Mouse (Mus musculus) intestine, embryonic 15.5 days (tissue): ENCODE data around the gene Hyal3. TPM values are rescaled to one million over a fixed set of nuclear protein-coding genes. Genes with fewer than 3 reads are reported as not detected.

Source experiments
- ATAC-seq: fragments of 200-750 bp; cut with Nextera tagmentation; 2 replicates; pipeline ENCODE4 v1.8.0; 2017; ENCODE audit warnings: moderate TSS enrichment, moderate library complexity
- H3K27ac ChIP-seq: fragments of 300-500 bp; sonication (generic); 2 replicates; pipeline ENCODE4 v1.5.1; 2015; ENCODE audit warnings: mild to moderate bottlenecking, inconsistent platforms
- H3K27me3 ChIP-seq: fragments of 300-500 bp; sonication (generic); replicated peaks from 2 replicates; pipeline ENCODE4 v1.6.1; 2015; ENCODE audit warnings: inconsistent platforms
- H3K36me3 ChIP-seq: fragments of 300-500 bp; sonication (generic); 2 replicates; pipeline ENCODE4 v1.6.1; 2015; ENCODE audit warnings: inconsistent platforms
- H3K4me1 ChIP-seq: fragments of 300-500 bp; sonication (generic); replicated peaks from 2 replicates; pipeline ENCODE4 v1.6.1; 2015; ENCODE audit warnings: inconsistent platforms
- H3K4me2 ChIP-seq: fragments of 300-500 bp; sonication (generic); replicated peaks from 2 replicates; pipeline ENCODE4 v1.6.1; 2015; ENCODE audit warnings: mild to moderate bottlenecking, inconsistent platforms
- H3K4me3 ChIP-seq: fragments of 300-500 bp; sonication (generic); replicated peaks from 2 replicates; pipeline ENCODE4 v1.5.1; 2015; ENCODE audit warnings: inconsistent platforms
- H3K9ac ChIP-seq: fragments of 300-500 bp; sonication (generic); 2 replicates; pipeline ENCODE4 v1.6.1; 2015; ENCODE audit warnings: inconsistent platforms
- H3K9me3 ChIP-seq: fragments of 300-500 bp; sonication (generic); 2 replicates; pipeline ENCODE4 v1.6.1; 2016; ENCODE audit warnings: inconsistent platforms
- WGBS: fragments of 180-500 bp; shearing (Covaris S2); methylation state at CpG from one replicate; pipeline ENCODE4 v1.1.7; 2015; 5-methylcytosine and 5-hydroxymethylcytosine counted together
- polyA plus RNA-seq: library from polyadenylated mRNA; unstranded; fragments of >200 nt; fragmentation: Nextera tagmentation; extraction: Ambion mirVana; gene quantifications from 2 replicates; pipeline ENCODE4 v1.2.1, GENCODE M21; 2015

Gene Hyal3
- polyA plus RNA-seq, 1 experiment from 2014 or later = 0.74 TPM

- H3K36me3 ChIP-seq = peaks cover 31% of the 10 kb centered on the region
- H3K9me3 ChIP-seq = no peaks in the 10 kb centered on the region
- H3K4me3 ChIP-seq = no peak overlapping the region
- H3K27me3 ChIP-seq = no peaks in the 10 kb centered on the region
- H3K4me2 ChIP-seq = 0 out of 2 replicates have a peak overlapping the region, but pooled peaks have one; percentile 1
- WGBS = 21% methylated on average over 13 of the region's 13 CpGs
- peaks cover 29% of the 10 kb centered on the region for H3K4me1 ChIP-seq
- peak overlapping the region; percentile 87 for H3K27ac ChIP-seq
- H3K9ac ChIP-seq = peak overlapping the region; percentile 10; the same call in 1 of the 2 replicates
- peak; percentile 84 for ATAC-seq
Measured at GRCm38 (mm10) chr9:107618778-107619545, 38.3 kb downstream of the Hyal3 start.

GRCm38 (mm10) chr9:107619546-107619879, 38.9 kb downstream of the Hyal3 start:
- peak; percentile 27 for ATAC-seq
- H3K27ac ChIP-seq = peak overlapping the region; percentile 87
- H3K4me2 ChIP-seq = no peak overlapping the region; the same call in 1 of the 2 replicates
- H3K4me3 ChIP-seq = no peak overlapping the region
- H3K4me1 ChIP-seq = peaks cover 31% of the 10 kb centered on the region
- H3K9ac ChIP-seq = no peak overlapping the region
- no peaks in the 10 kb centered on the region for H3K9me3 ChIP-seq
- H3K27me3 ChIP-seq = no peaks in the 10 kb centered on the region
- H3K36me3 ChIP-seq = peaks cover 32% of the 10 kb centered on the region
- 54% methylated on average over 13 of the region's 13 CpGs for WGBS

DNA sequence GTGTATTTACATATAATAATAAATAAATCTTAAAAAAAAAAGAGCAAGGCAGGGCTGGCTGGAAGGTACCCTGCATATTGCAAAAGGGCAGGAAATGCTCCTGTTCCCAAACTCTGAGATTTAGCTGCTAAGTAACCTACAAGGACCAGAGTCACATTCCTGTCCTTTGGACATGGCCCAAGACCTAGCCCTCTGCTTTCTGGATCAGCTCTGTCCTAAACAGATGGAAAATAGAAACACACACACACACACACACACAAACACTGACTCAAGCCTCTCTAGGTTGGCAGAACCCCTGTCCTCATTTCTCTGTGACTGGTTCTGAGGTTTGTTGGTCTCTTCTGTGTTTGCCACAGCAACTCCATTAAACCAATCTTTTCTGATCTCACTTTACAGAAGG, 40.3 kb downstream of the Hyal3 start:
- no peak for ATAC-seq
- Histone ChIP-seq H3K36me3 (peaks cover 23% of the 10 kb centered on the region), H3K4me1 (peaks cover 42% of the 10 kb centered on the region)

DNA sequence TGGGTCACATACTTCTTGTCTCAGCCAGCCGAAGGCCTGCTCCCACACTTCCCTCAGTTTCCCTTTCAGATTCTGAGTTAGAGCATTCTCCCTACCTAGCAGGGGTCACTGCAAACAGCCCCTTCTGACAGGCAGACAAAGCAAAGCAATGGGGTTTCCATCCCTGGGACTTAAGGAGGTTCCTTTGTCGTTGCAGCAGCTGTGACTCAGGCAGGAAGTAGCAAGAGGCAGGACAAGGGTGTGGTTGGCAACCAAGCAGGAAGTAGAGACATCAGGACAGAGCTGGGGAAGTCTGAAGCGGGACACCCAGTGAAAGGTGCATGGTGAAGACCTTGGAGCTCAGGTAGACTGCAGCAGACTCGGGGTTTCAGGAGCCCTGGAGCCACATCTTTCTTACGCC, 43.9 kb downstream of the Hyal3 start:
- Histone ChIP-seq H3K27ac (0 out of 2 replicates have a peak overlapping the region, but pooled peaks have one; percentile 3), H3K9ac (no peak overlapping the region), H3K4me1 (peaks cover 64% of the 10 kb centered on the region), H3K36me3 (peaks cover 9% of the 10 kb centered on the region; the same call in 1 of the 2 replicates), H3K27me3 (no peaks in the 10 kb centered on the region), H3K4me2 (no peak overlapping the region), H3K9me3 (no peaks in the 10 kb centered on the region), H3K4me3 (no peak overlapping the region)
- ATAC-seq = 0 out of 2 replicates have a peak, but pooled peaks have one; percentile 22
- 64% methylated on average over 5 of the region's 5 CpGs for WGBS

More for the DNA sequence above, 40.3 kb downstream of the Hyal3 start:
- H3K27me3 ChIP-seq = no peaks in the 10 kb centered on the region
- H3K4me3 ChIP-seq = no peak overlapping the region
- no peaks in the 10 kb centered on the region for H3K9me3 ChIP-seq
- no peak overlapping the region for H3K4me2 ChIP-seq
- H3K9ac ChIP-seq = no peak overlapping the region
- no peak overlapping the region for H3K27ac ChIP-seq

- Histone ChIP-seq H3K9me3 (no peaks in the 10 kb centered on the region), H3K4me2 (no peak overlapping the region), H3K9ac (no peak overlapping the region), H3K27ac (0 out of 2 replicates have a peak overlapping the region, but pooled peaks have one; percentile 3), H3K27me3 (no peaks in the 10 kb centered on the region), H3K4me1 (peaks cover 64% of the 10 kb centered on the region), H3K4me3 (no peak overlapping the region), H3K36me3 (peaks cover 5% of the 10 kb centered on the region; the same call in 1 of the 2 replicates)
- ATAC-seq = no peak
- WGBS = 82% methylated on average over 3 of the region's 3 CpGs
Measured at GRCm38 (mm10) chr9:107624951-107625350, 44.3 kb downstream of the Hyal3 start.

GRCm38 (mm10) chr9:107625351-107626128, 44.9 kb downstream of the Hyal3 start:
- Histone ChIP-seq H3K27me3 (no peaks in the 10 kb centered on the region), H3K27ac (peak overlapping the region; percentile 3; the same call in 1 of the 2 replicates), H3K4me2 (no peak overlapping the region), H3K4me1 (peaks cover 64% of the 10 kb centered on the region), H3K9ac (no peak overlapping the region), H3K36me3 (peaks cover 3% of the 10 kb centered on the region; the same call in 1 of the 2 replicates), H3K9me3 (no peaks in the 10 kb centered on the region), H3K4me3 (no peak overlapping the region)
- no peak for ATAC-seq
- 89% methylated on average over 12 of the region's 12 CpGs for WGBS

DNA sequence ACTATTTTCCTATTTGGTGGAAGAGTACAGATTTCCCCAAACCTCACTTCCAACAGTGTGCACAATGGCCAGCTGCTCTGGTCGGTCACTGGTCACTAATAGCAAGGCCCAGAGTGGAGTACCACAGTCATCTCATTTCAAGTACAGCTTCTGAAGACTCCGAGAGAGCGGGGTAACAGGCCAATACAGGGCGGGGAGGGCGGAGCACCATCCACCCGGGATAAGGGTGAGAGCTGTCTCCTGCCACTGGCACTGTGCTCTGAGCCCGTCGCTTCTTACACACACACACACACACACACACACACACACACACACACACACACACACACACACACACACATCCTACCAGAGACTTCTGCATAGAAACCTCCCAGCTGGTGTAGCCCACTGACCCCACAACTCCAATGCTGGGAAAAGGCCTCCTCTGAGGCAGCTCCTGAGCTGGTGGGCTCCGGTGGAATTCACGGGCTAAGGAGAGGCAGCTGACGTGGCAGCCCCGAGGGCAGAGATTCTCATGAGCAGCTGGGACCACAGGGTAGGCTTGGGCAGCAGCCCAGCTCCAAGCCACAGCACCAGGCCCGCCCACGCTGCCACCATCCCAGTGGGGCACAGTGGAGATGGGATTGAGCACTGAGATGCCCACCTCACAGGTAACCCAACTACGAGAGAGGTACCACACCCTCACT, 45.7 kb downstream of the Hyal3 start:
- H3K9me3 ChIP-seq = no peaks in the 10 kb centered on the region
- H3K36me3 ChIP-seq = peaks cover 3% of the 10 kb centered on the region; the same call in 1 of the 2 replicates
- H3K9ac ChIP-seq = peak overlapping the region; percentile 23; the same call in 1 of the 2 replicates
- peak; percentile 9; the same call in 1 of the 2 replicates for ATAC-seq
- H3K27ac ChIP-seq = peak overlapping the region; percentile 72
- H3K4me1 ChIP-seq = peaks cover 66% of the 10 kb centered on the region
- no peaks in the 10 kb centered on the region for H3K27me3 ChIP-seq
- H3K4me3 ChIP-seq = no peak overlapping the region
- WGBS = 41% methylated on average over 15 of the region's 15 CpGs
- H3K4me2 ChIP-seq = peak overlapping the region; percentile 43

GRCm38 (mm10) chr9:107626844-107627277, 46.2 kb downstream of the Hyal3 start:
- Histone ChIP-seq H3K9me3 (no peaks in the 10 kb centered on the region), H3K9ac (peak overlapping the region; percentile 23; the same call in 1 of the 2 replicates), H3K4me2 (peak overlapping the region; percentile 43), H3K27ac (peak overlapping the region; percentile 72), H3K4me1 (peaks cover 71% of the 10 kb centered on the region), H3K27me3 (no peaks in the 10 kb centered on the region), H3K36me3 (peaks cover 3% of the 10 kb centered on the region; the same call in 1 of the 2 replicates), H3K4me3 (no peak overlapping the region)
- peak; percentile 62 for ATAC-seq
- WGBS = 0% methylated on average over 2 of the region's 2 CpGs

- H3K36me3 ChIP-seq = 0 out of 2 replicates have a peak, but pooled peaks cover 7% of the 10 kb centered on the region
- peak overlapping the region; percentile 23 for H3K9ac ChIP-seq
- 43% methylated on average over 20 of the region's 20 CpGs for WGBS
- H3K4me3 ChIP-seq = no peak overlapping the region
- H3K4me2 ChIP-seq = peak overlapping the region; percentile 43; the same call in 1 of the 2 replicates
- H3K27ac ChIP-seq = peak overlapping the region; percentile 72
- H3K27me3 ChIP-seq = no peaks in the 10 kb centered on the region
- H3K9me3 ChIP-seq = no peaks in the 10 kb centered on the region
- H3K4me1 ChIP-seq = peaks cover 79% of the 10 kb centered on the region
- ATAC-seq = no peak
Measured at GRCm38 (mm10) chr9:107627387-107628255, 47.0 kb downstream of the Hyal3 start.

- Histone ChIP-seq H3K4me1 (peaks cover 84% of the 10 kb centered on the region), H3K27me3 (no peaks in the 10 kb centered on the region), H3K36me3 (0 out of 2 replicates have a peak, but pooled peaks cover 7% of the 10 kb centered on the region), H3K9me3 (no peaks in the 10 kb centered on the region), H3K9ac (peak overlapping the region; percentile 23), H3K4me3 (no peak overlapping the region), H3K4me2 (peak overlapping the region; percentile 38), H3K27ac (peak overlapping the region; percentile 72)
- ATAC-seq = no peak
- 48% methylated on average over 15 of the region's 15 CpGs for WGBS
Measured at GRCm38 (mm10) chr9:107628721-107629410, 48.2 kb downstream of the Hyal3 start.
